Mouse (Mus musculus) gastrocnemius, adult 2 months (tissue): ENCODE results near the gene Reep1. TPM values are rescaled to one million over a fixed set of nuclear protein-coding genes. Genes with fewer than 3 reads are reported as not detected.

Experiments used
- DNase-seq: peaks from one replicate; pipeline ENCODE4 v3.0.0; 2022
- H3K27ac ChIP-seq: fragments of 200-600 bp; 2 replicates; pipeline ENCODE4 v1.8.1; 2022; ENCODE audit warnings: mild to moderate bottlenecking
- H3K4me3 ChIP-seq: fragments of 200-600 bp; 2 replicates; pipeline ENCODE4 v1.8.1; 2022; ENCODE audit warnings: mild to moderate bottlenecking, moderate library complexity
- CTCF ChIP-seq: fragments of 200-600 bp; IDR thresholded peaks from 2 replicates; pipeline ENCODE4 v1.8.1; 2022; ENCODE audit warnings: antibody characterized with exemption, mild to moderate bottlenecking, moderate library complexity
- intact Hi-C: fragments of 180-260 bp; cut with DNase I; formaldehyde crosslinking; loops from one replicate; pipeline ENCODE4 v1.15.1; 2025
- total RNA-seq, 2 experiments: library from RNA; stranded (reverse); gene quantifications; 2 replicates each; pipeline ENCODE4 v1.2.3; 2021

Reep1 gene
- total RNA-seq, 2 experiments from 2014 or later = 52.8 to 59.4 TPM

GRCm38 (mm10) chr6:71716434-71716833 lies 9.1 kb downstream of the Reep1 start:
- DNase-seq = no peak
- no peak for TF ChIP-seq CTCF
- intact Hi-C loops = no loop called here
- Histone ChIP-seq H3K27ac (no peak overlapping the region), H3K4me3 (no peak overlapping the region)

DNA sequence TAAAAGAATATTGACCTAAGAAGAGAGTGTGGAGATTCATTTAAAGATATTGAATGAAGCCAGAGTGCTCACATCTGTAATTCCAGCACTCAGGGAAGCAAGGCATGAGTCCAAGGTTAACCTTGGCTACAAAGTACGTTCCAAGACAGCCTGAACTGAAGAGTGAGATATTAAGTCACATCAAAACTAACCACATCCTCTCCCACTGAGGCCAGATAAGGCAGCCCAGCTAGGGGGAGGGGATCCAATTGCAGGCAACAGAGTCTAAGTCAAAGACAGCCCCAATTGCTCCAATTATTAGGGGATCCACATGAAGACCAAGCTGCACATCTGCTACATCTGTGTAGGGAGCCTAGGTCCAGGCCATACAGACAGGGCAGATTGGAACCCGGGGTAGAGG lies 11.0 kb downstream of the Reep1 start:
- TF ChIP-seq CTCF = no peak
- intact Hi-C loops = no loop called here
- H3K27ac ChIP-seq = no peak overlapping the region

DNA sequence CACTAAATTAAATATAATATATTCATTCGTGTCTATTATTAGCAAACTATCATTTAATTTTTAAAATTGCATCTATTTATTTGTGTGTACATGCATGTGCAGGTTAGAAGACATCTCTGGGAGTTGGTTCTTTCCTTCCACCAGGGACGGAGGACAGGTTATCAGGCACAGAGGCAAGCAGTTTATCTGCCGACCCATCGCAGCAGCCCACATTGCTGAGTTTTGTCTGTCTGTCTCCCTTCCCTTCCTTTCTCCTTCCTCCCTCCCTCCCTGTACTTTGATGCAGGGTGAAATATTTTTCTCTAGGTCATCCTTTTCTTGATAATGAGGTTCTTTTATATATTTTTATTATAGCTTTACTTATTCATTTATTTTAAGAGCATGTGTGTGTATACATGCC lies 11.9 kb downstream of the Reep1 start:
- intact Hi-C loops = no loop called here
- Histone ChIP-seq H3K4me3 (no peak overlapping the region), H3K27ac (no peak overlapping the region)
- TF ChIP-seq CTCF = no peak
- DNase-seq = no peak

More for the DNA sequence above, 11.0 kb downstream of the Reep1 start:
- no peak for DNase-seq
- no peak overlapping the region for H3K4me3 ChIP-seq

GRCm38 (mm10) chr6:71722988-71723387 lies 15.6 kb downstream of the Reep1 start:
- no peak for DNase-seq
- Histone ChIP-seq H3K27ac (peak overlapping the region; percentile 83), H3K4me3 (no peak overlapping the region)
- TF ChIP-seq CTCF = no peak
- intact Hi-C loops = loop anchor here (5.0 kb wide), 1 partner anchor 34 kb away; no protein-coding TSS in a partner anchor

DNA sequence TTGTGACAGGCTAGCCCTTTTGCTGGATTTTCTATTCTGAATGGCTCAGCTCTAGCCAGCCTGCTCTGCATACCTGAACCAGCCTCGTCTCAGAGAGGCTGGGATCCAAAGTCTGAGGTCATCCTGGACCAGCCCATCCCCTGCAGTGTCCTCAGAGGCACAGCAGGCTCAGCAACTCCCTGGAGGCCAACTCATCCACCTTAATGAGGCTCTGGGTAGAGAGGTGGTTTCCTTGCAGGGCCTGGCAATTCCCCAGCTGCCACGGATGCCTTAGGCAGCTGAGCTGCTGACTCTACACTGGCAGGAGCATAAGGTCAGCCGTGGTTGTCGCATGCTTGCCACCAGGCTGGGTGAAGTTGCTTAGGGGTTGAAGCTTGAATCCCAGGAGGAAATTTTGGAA lies 16.2 kb downstream of the Reep1 start:
- H3K4me3 ChIP-seq = no peak overlapping the region
- DNase-seq = peak; percentile 93
- intact Hi-C loops = loop anchor here (5.0 kb wide), 1 partner anchor 34 kb away; no protein-coding TSS in a partner anchor
- TF ChIP-seq CTCF = peak; percentile 37
- peak overlapping the region; percentile 83 for H3K27ac ChIP-seq

DNA sequence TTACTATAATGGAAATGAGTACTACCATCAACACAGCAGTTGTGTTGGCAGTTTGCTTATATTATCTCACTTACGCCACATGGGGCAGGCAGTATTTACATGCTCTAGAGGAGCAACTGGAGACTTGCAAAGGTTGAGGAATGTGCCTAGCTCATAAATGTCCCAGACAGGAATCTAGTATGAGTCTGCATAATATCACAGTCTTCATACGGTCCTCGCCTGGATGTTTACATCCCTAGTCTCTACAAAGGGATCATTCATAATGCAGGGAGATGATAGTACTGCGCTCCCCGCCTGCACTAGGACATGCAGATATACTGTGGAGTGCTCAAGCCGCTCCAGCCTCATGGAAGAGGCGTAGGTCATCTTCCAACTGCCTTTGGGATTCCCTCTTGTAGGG lies 19.3 kb downstream of the Reep1 start:
- Histone ChIP-seq H3K27ac (peak overlapping the region; percentile 82), H3K4me3 (no peak overlapping the region)
- 0 out of 2 replicates have a peak, but pooled peaks have one; percentile 1 for TF ChIP-seq CTCF
- intact Hi-C loops = no loop called here
- DNase-seq = peak; percentile 30

DNA sequence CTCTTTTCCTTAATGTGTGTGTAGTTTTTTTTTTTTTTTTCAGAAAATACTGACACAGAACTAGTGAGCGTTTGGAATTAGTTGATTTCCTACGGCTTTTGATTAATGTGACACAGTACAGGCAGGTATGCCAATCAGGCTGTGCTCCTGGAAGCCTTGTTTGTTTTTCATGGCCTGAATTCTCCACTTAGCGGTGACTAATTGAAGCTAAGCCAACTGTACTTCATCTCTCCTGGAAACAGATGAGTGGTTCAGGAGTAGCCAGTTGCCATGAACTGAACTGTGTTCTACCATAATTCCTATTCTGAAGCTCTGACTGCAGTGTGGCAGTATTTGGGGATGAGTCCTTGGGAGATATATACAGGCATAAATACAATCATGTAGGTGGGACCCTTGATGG lies 20.9 kb downstream of the Reep1 start:
- DNase-seq = no peak

GRCm38 (mm10) chr6:71734910-71735599 lies 27.7 kb downstream of the Reep1 start:
- intact Hi-C loops = no loop called here
- no peak for DNase-seq
- Histone ChIP-seq H3K4me3 (no peak overlapping the region), H3K27ac (peak overlapping the region; percentile 72)
- TF ChIP-seq CTCF = no peak

More for the DNA sequence above, 20.9 kb downstream of the Reep1 start:
- intact Hi-C loops = no loop called here
- no peak overlapping the region for H3K4me3 ChIP-seq
- no peak overlapping the region for H3K27ac ChIP-seq
- no peak for TF ChIP-seq CTCF

GRCm38 (mm10) chr6:71735600-71736010 lies 28.2 kb downstream of the Reep1 start:
- no peak for DNase-seq
- Histone ChIP-seq H3K27ac (peak overlapping the region; percentile 72), H3K4me3 (no peak overlapping the region)
- no peak for TF ChIP-seq CTCF
- intact Hi-C loops = no loop called here

DNA sequence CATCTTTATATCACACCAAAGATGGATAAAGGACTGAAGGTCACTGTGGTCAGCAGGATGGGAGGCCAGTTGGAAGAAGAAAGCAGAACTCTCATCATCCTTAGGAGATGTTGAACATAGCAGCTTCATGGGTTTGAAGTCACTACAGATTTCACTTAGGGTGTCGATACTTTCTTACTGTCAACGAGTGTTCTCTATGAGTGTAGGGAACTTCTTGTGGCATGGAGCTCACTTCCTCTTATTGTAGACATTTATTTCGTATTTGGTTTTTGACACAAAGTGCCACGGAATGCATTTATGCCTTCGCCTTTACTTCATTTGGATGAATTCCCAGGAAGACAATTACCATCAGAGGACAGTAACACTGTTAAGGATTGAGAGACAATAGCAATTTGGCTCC lies 28.7 kb downstream of the Reep1 start:
- no peak overlapping the region for H3K4me3 ChIP-seq
- peak overlapping the region; percentile 72 for H3K27ac ChIP-seq
- no peak for DNase-seq
- TF ChIP-seq CTCF = no peak
- intact Hi-C loops = no loop called here

- H3K4me3 ChIP-seq = no peak overlapping the region
- intact Hi-C loops = no loop called here
- no peak overlapping the region for H3K27ac ChIP-seq
- TF ChIP-seq CTCF = no peak
- DNase-seq = no peak
These were observed 29.8 kb downstream of the Reep1 start for GRCm38 (mm10) chr6:71737202-71737601.

GRCm38 (mm10) chr6:71738611-71739010 lies 31.2 kb downstream of the Reep1 start:
- intact Hi-C loops = no loop called here
- no peak overlapping the region for H3K4me3 ChIP-seq
- no peak for DNase-seq
- TF ChIP-seq CTCF = no peak
- H3K27ac ChIP-seq = no peak overlapping the region

- H3K27ac ChIP-seq = no peak overlapping the region
- H3K4me3 ChIP-seq = no peak overlapping the region
- intact Hi-C loops = no loop called here
- no peak for DNase-seq
- TF ChIP-seq CTCF = no peak
These were observed 33.6 kb downstream of the Reep1 start for GRCm38 (mm10) chr6:71740921-71741320.
